Mouse (Mus musculus): Measurements from ENCODE around the gene C87436.

C87436 gene

DNA sequence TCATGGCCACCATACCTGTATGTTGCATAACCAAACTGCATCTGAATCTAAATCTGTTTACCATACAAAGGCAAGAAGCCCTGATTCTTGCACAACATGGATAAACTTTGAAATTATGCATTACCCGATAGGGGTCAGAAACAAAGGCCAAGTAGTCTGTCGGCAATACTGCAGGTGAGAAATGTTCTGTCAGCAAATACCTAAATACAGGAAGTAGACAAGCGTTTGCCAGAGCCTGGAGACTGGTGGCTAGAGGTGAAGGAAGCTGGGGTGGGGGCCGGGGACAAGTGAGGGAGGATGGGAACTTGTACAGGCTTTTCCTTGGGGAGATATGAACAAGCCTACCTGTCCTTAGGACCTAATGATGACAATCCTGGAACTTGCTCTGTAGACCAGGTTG is 72.8 kb downstream of the C87436 start:
- no peak for DNase-seq (ENCODE audit: low spot score)

DNA sequence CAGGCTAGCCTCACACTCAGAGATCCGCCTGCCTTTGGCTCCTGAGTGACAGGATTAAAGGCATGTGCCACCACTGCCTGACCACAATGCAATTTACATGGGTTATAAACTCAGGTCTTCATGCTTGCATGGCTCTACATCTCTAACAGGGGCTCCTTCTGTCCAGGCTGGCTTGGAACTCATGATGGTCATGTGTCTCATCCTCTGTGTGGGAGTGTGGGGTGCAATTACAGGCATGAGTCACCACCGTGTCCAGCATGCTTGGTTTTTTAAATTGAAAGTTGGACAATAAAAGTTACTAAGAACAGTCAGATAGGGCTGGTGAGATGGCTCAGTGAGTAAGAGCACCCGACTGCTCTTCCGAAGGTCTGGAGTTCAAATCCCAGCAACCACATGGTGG is 75.1 kb downstream of the C87436 start:
- no peak for DNase-seq (ENCODE audit: low spot score)

DNA sequence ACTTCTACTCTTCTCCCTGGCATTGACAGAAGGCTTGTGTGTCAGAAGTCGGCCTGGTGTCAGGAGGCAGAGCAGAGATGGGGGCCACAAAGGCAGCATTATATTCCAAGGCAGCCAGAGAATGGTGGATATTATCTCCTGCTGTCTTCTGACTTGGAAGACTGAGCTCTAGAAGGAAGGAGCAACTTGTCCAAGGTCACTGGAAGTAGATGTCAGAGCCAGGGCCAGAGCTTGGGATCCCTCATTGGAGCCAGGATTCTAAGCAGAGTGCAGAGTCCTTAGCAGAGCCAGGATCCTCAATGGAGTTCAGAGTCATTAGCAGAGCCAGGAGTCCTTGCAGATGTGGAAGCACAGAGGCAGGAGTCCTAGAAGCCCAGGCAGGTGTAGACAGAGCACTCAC is 77.8 kb downstream of the C87436 start:
- DNase-seq (ENCODE audit: low spot score): no peak

DNA sequence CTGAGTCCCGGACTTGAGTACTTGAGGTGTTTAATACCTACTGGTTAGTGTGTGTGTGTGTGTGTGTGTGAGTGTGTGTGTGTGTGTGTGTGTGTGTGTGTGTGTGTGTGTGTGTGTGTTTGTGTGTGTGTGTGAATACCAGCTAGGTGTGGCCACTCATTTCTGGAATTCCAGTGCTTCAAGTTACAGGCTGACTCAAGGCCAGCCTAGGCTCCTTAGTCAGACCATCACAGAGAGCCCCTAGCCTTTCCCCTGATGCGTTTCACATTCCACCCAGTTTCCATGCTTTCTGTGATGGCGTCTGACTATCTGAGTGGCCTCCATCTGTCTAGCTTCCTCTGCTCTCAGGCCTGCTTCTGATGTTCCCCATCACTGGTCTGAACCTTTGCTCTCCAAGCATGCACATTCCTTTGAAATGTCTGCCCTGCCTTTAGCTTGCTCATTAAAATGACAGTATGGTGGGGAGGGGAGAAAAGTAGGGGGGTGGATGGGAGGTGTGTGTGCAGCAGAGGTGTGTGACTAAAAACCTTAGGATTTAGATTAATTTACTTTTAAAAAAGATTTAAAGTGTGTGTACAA is 81.7 kb downstream of the C87436 start:
- no peak for DNase-seq (ENCODE audit: low spot score)

GRCm38 (mm10) chr6:86522001-86522911 is 84.1 kb downstream of the C87436 start:
- DNase-seq (ENCODE audit: low spot score): no peak

Measured in urinary bladder, postnatal 25 days (tissue).